Mouse (Mus musculus) ES-E14 (cell line): ENCODE measurements around the gene Sun1. TPM values are rescaled to one million over a fixed set of nuclear protein-coding genes. Genes with fewer than 3 reads are reported as not detected.

ENCODE experiments used
- DNase-seq: peaks from one replicate; pipeline ENCODE4 v3.0.0-alpha.2; 2013; ENCODE audit warnings: low read depth, low spot score
- H3K27ac ChIP-seq: 2 replicates; pipeline ENCODE4 v1.5.1; 2012; ENCODE audit warnings: low read depth, mild to moderate bottlenecking, low read length, moderate library complexity, mixed read lengths; ENCODE audit not compliant: poor library complexity, insufficient read depth, severe bottlenecking
- H3K36me3 ChIP-seq: 2 replicates; pipeline ENCODE4 v1.6.1; 2012; ENCODE audit warnings: mild to moderate bottlenecking, low read length, moderate library complexity, mixed read lengths; ENCODE audit not compliant: control insufficient read depth, poor library complexity, insufficient read depth, severe bottlenecking
- H3K4me1 ChIP-seq, 2 experiments: fragments of 150-350 bp in 1 of 2; sonication (generic) in 1 of 2; 2 replicates each; pipeline ENCODE4 v1.6.1; 2012; ENCODE audit warnings: low read length in 2 of 2, mild to moderate bottlenecking in 1 of 2, mixed read lengths in 1 of 2; ENCODE audit not compliant: control insufficient read depth in 2 of 2, insufficient read depth in 2 of 2, poor library complexity in 1 of 2
- H3K4me3 ChIP-seq, 2 experiments: fragments of 150-350 bp in 1 of 2; sonication (generic) in 1 of 2; 2 replicates each; pipeline ENCODE4 v1.5.1; 2012; ENCODE audit warnings: low read length in 2 of 2, low read depth in 1 of 2, mild to moderate bottlenecking in 1 of 2, mixed read lengths in 1 of 2; ENCODE audit not compliant: insufficient read depth in 1 of 2, poor library complexity in 1 of 2, severe bottlenecking in 1 of 2
- H3K9ac ChIP-seq: 2 replicates; pipeline ENCODE4 v1.6.1; 2012; ENCODE audit warnings: low read depth, mild to moderate bottlenecking, low read length, mixed read lengths; ENCODE audit not compliant: poor library complexity, insufficient read depth, severe bottlenecking
- H3K9me3 ChIP-seq: fragments of 150-350 bp; sonication (generic); 2 replicates; pipeline ENCODE4 v1.6.1; 2012; ENCODE audit warnings: low read depth, mild to moderate bottlenecking, low read length; ENCODE audit not compliant: control insufficient read depth, insufficient read depth
- CHD2 ChIP-seq: IDR thresholded peaks from 2 replicates; pipeline ENCODE4 v1.6.1; 2014; ENCODE audit warnings: mild to moderate bottlenecking, low read depth, low read length, inconsistent platforms
- HCFC1 ChIP-seq: IDR thresholded peaks from 2 replicates; pipeline ENCODE4 v1.6.1; 2012; ENCODE audit warnings: low read length, inconsistent platforms, borderline replicate concordance; ENCODE audit not compliant: insufficient read depth
- MAFK ChIP-seq: IDR thresholded peaks from 2 replicates; pipeline ENCODE4 v1.6.1; 2014; ENCODE audit warnings: mild to moderate bottlenecking, low read depth, low read length, inconsistent platforms; ENCODE audit not compliant: insufficient read depth
- ZC3H11A ChIP-seq: IDR thresholded peaks from 2 replicates; pipeline ENCODE4 v1.6.1; 2012; ENCODE audit warnings: low read depth, mild to moderate bottlenecking, inconsistent platforms, low read length, borderline replicate concordance
- ZNF384 ChIP-seq: IDR thresholded peaks from 2 replicates; pipeline ENCODE4 v1.6.1; 2012; ENCODE audit warnings: low read depth, low read length, inconsistent platforms
- in situ Hi-C, 2 experiments: fragments of 600-800 bp; cut with MboI; formaldehyde crosslinking; loops; one replicate each; pipeline ENCODE4 v1.15.1; 2025; ENCODE audit warnings: low sequenced_read_pairs in 2 of 2, inconsistent platforms in 1 of 2; ENCODE audit not compliant: unreplicated experiment in 2 of 2
- total RNA-seq: library from RNA; depleted of rRNA; stranded (reverse); fragments of 300-350 nt; gene quantifications from 2 replicates; pipeline ENCODE4 v1.2.3, GENCODE M21; 2012

The Sun1 gene
- total RNA-seq, 1 experiment, result 183 TPM

GRCm38 (mm10) chr5:139178895-139179631, 21.4 kb upstream of the Sun1 start:
- TF ChIP-seq CHD2 (no peak), ZC3H11A (peak; percentile 89; the same call in 1 of the 2 replicates)
- in situ Hi-C loops, result loop anchor here (5.0 to 10.0 kb wide), 3 partner anchors 92 to 324 kb away; no protein-coding TSS in a partner anchor
- H3K4me1 ChIP-seq, result no peaks in the 10 kb centered on the region
- H3K9me3 ChIP-seq, result no peaks in the 10 kb centered on the region
- H3K27ac ChIP-seq, result no peak overlapping the region
- no peak overlapping the region for H3K4me3 ChIP-seq
- no peak overlapping the region for H3K9ac ChIP-seq
- peak; percentile 66 for DNase-seq
- H3K36me3 ChIP-seq, result peaks cover 51% of the 10 kb centered on the region

DNA sequence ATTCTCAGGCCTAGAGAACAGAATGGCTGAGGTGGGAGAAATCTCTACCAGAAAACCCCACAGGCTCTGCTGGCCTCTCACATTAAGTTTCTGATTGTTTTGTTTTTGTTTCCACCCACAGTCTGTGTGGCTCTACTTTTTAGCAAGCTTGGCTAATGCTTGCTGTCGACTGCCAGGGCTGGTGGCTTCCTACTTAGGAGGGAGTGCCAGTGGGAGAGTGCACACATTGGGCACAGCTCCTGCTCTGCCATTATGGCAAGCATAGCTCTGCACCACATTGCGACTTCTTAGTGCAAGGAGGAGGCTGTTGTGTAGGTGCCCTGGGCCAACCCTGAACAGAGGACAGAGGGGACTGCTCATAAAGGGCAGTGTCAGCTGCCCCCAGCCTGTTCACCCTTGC, 17.3 kb upstream of the Sun1 start:
- Histone ChIP-seq H3K9ac (no peak overlapping the region), H3K27ac (no peak overlapping the region), H3K9me3 (no peaks in the 10 kb centered on the region), H3K36me3 (peaks cover 57% of the 10 kb centered on the region), H3K4me1 (no peaks in the 10 kb centered on the region), H3K4me3 (no peak overlapping the region)
- in situ Hi-C loops, result no loop called here
- no peak for DNase-seq
- TF ChIP-seq HCFC1 (no peak), MAFK (no peak), CHD2 (no peak), ZNF384 (no peak), ZC3H11A (no peak)

GRCm38 (mm10) chr5:139183601-139184000, 16.8 kb upstream of the Sun1 start:
- no peaks in the 10 kb centered on the region for H3K9me3 ChIP-seq
- no peak overlapping the region for H3K9ac ChIP-seq
- no peaks in the 10 kb centered on the region for H3K4me1 ChIP-seq
- DNase-seq, result no peak
- H3K36me3 ChIP-seq, result peaks cover 57% of the 10 kb centered on the region
- TF ChIP-seq CHD2, result no peak
- no peak for TF ChIP-seq ZC3H11A
- TF ChIP-seq HCFC1, result no peak
- TF ChIP-seq MAFK, result no peak
- H3K4me3 ChIP-seq, result no peak overlapping the region
- in situ Hi-C loops, result no loop called here
- H3K27ac ChIP-seq, result no peak overlapping the region

GRCm38 (mm10) chr5:139184897-139185296, 15.5 kb upstream of the Sun1 start:
- Histone ChIP-seq H3K36me3 (peaks cover 53% of the 10 kb centered on the region), H3K4me3 (no peak overlapping the region), H3K27ac (no peak overlapping the region), H3K9ac (no peak overlapping the region), H3K4me1 (no peaks in the 10 kb centered on the region), H3K9me3 (no peaks in the 10 kb centered on the region)
- no peak for DNase-seq
- in situ Hi-C loops, result no loop called here
- TF ChIP-seq HCFC1, result no peak
- no peak for TF ChIP-seq MAFK
- no peak for TF ChIP-seq ZNF384

DNA sequence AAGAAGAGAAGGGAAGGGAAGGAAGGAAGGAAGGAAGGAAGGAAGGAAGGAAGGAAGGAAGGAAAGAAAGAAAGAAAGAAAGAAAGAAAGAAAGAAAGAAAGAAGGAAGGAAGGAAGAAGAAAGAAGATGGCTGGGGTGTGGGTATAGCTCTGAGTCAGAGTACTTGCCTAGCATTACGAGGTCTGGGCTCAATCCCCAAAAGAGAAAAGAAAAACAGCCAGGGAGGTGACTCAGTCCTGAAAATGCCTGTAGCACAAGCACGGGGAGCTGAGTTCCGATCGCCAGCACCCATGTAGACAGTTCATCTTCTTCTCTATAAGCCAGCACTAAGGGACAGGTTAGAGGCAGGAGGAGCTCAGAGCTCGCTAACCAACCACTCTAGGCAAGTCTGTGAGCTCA, 10.7 kb upstream of the Sun1 start:
- Histone ChIP-seq H3K4me3 (no peak overlapping the region), H3K4me1 (peaks cover 0 to 2% of the 10 kb centered on the region in 2 experiments; a peak in 1 of 4 replicates), H3K27ac (no peak overlapping the region), H3K9me3 (no peaks in the 10 kb centered on the region), H3K36me3 (peaks cover 13% of the 10 kb centered on the region), H3K9ac (no peak overlapping the region)
- in situ Hi-C loops, result no loop called here
- TF ChIP-seq ZNF384 (no peak), CHD2 (no peak), ZC3H11A (no peak), MAFK (no peak), HCFC1 (no peak)
- DNase-seq, result no peak
